Mouse (Mus musculus) lung, postnatal 0 days (tissue): ENCODE data around the gene Dclre1b. TPM values are rescaled to one million over a fixed set of nuclear protein-coding genes. Genes with fewer than 3 reads are reported as not detected.
A peak's percentile ranks its signal among the peaks of the same experiment; 100 is the strongest.
"Not testable (repeated sequence)": the region's sequence is repeated elsewhere in the genome, so short reads cannot be mapped to it uniquely, and the experiment has no call there.

ENCODE experiments used
- ATAC-seq: fragments of 200-750 bp; cut with Nextera tagmentation; 2 replicates; pipeline ENCODE4 v1.8.0; 2017; ENCODE audit warnings: moderate library complexity
- DNase-seq: peaks from one replicate; pipeline ENCODE4 v3.0.0-alpha.2; 2016; ENCODE audit warnings: low spot score
- H3K27ac ChIP-seq: fragments of 300-500 bp; sonication (generic); 2 replicates; pipeline ENCODE4 v1.5.1; 2014; ENCODE audit warnings: antibody characterized with exemption, mild to moderate bottlenecking, low read length, mixed read lengths
- H3K27me3 ChIP-seq: fragments of 300-500 bp; sonication (generic); replicated peaks from 2 replicates; pipeline ENCODE4 v1.6.1; 2014; ENCODE audit warnings: low read length, mixed read lengths; ENCODE audit not compliant: insufficient read depth
- H3K36me3 ChIP-seq: fragments of 300-500 bp; sonication (generic); 2 replicates; pipeline ENCODE4 v1.6.1; 2014; ENCODE audit warnings: low read length, mixed read lengths; ENCODE audit not compliant: insufficient read depth
- H3K4me1 ChIP-seq: fragments of 300-500 bp; sonication (generic); 2 replicates; pipeline ENCODE4 v1.6.1; 2014; ENCODE audit warnings: antibody characterized with exemption, low read depth, low read length, mixed read lengths; ENCODE audit not compliant: insufficient read depth
- H3K4me2 ChIP-seq: fragments of 300-500 bp; sonication (generic); replicated peaks from 2 replicates; pipeline ENCODE4 v1.6.1; 2014; ENCODE audit warnings: low read depth, mild to moderate bottlenecking, low read length, moderate library complexity, mixed read lengths
- H3K4me3 ChIP-seq: fragments of 300-500 bp; sonication (generic); 2 replicates; pipeline ENCODE4 v1.5.1; 2014; ENCODE audit warnings: low read depth, low read length
- H3K9ac ChIP-seq: fragments of 300-500 bp; sonication (generic); replicated peaks from 2 replicates; pipeline ENCODE4 v1.6.1; 2014; ENCODE audit warnings: low read depth, mild to moderate bottlenecking
- H3K9me3 ChIP-seq: fragments of 300-500 bp; sonication (generic); 2 replicates; pipeline ENCODE4 v1.6.1; 2016; ENCODE audit warnings: low read length, mixed read lengths
- CTCF ChIP-seq: IDR thresholded peaks from 2 replicates; pipeline ENCODE4 v1.5.1; 2016; ENCODE audit warnings: antibody characterized with exemption, mild to moderate bottlenecking
- EP300 ChIP-seq: IDR thresholded peaks from 2 replicates; pipeline ENCODE4 v1.6.1; 2016; ENCODE audit warnings: antibody characterized with exemption, mild to moderate bottlenecking, control low read depth
- WGBS: fragments of 180-500 bp; shearing (Covaris S2); extraction: QIAGEN DNeasy Blood & Tissue Kit; methylation state at CpG from one replicate; pipeline ENCODE4 v1.1.7; 2014; 5-methylcytosine and 5-hydroxymethylcytosine counted together
- polyA plus RNA-seq: library from polyadenylated mRNA; unstranded; fragments of >200 nt; fragmentation: Nextera tagmentation; extraction: Ambion mirVana; gene quantifications from 2 replicates; pipeline ENCODE4 v1.2.1, GENCODE M21; 2015

The Dclre1b gene
- polyA plus RNA-seq, 1 experiment from 2014 or later: 18.0 TPM

- DNase-seq (no peak), ATAC-seq (no peak)
- Histone ChIP-seq H3K27ac (no peak overlapping the region), H3K36me3 (no peaks in the 10 kb centered on the region), H3K4me1 (peaks cover 13% of the 10 kb centered on the region), H3K9ac (no peak overlapping the region), H3K4me2 (no peak overlapping the region), H3K27me3 (no peaks in the 10 kb centered on the region), H3K4me3 (no peak overlapping the region), H3K9me3 (no peaks in the 10 kb centered on the region)
- WGBS: 57% methylated on average over 2 of the region's 2 CpGs
- peak; percentile 16; the same call in 1 of the 2 replicates for TF ChIP-seq EP300
- TF ChIP-seq CTCF: no peak
These were observed 9.7 kb downstream of the Dclre1b start for GRCm38 (mm10) chr3:103799507-103799906.

GRCm38 (mm10) chr3:103796389-103796788 is 12.9 kb downstream of the Dclre1b start:
- TF ChIP-seq CTCF (no peak), EP300 (no peak)

GRCm38 (mm10) chr3:103792566-103792965 is 16.7 kb downstream of the Dclre1b start:
- no peak for ATAC-seq
- Histone ChIP-seq H3K27ac (no peak overlapping the region), H3K9ac (no peak overlapping the region), H3K4me3 (no peak overlapping the region), H3K27me3 (no peaks in the 10 kb centered on the region), H3K9me3 (no peaks in the 10 kb centered on the region), H3K4me1 (peaks cover 7% of the 10 kb centered on the region), H3K4me2 (no peak overlapping the region), H3K36me3 (no peaks in the 10 kb centered on the region)
- TF ChIP-seq EP300: no peak
- TF ChIP-seq CTCF: no peak
- DNase-seq: no peak
- WGBS: 67% methylated on average over 1 of the region's 1 CpGs

More at GRCm38 (mm10) chr3:103796389-103796788, 12.9 kb downstream of the Dclre1b start:
- ATAC-seq: no peak
- 56% methylated on average over 2 of the region's 2 CpGs for WGBS
- DNase-seq: no peak
- Histone ChIP-seq H3K27ac (no peak overlapping the region), H3K9me3 (no peaks in the 10 kb centered on the region), H3K4me1 (no peaks in the 10 kb centered on the region), H3K4me3 (no peak overlapping the region), H3K27me3 (no peaks in the 10 kb centered on the region), H3K4me2 (no peak overlapping the region), H3K9ac (no peak overlapping the region), H3K36me3 (no peaks in the 10 kb centered on the region)

GRCm38 (mm10) chr3:103792111-103792406 is 17.2 kb downstream of the Dclre1b start:
- H3K9ac ChIP-seq, H3K36me3 ChIP-seq, H3K4me2 ChIP-seq, H3K9me3 ChIP-seq, H3K4me3 ChIP-seq, H3K27me3 ChIP-seq, ATAC-seq, H3K27ac ChIP-seq, DNase-seq, H3K4me1 ChIP-seq: not testable (repeated sequence)
- 79% methylated on average over 5 of the region's 5 CpGs for WGBS

- Histone ChIP-seq H3K27ac (peak within 1 kb of the TSS; percentile 93), H3K27me3 (no peaks in the 10 kb centered on the region), H3K4me2 (peak within 1 kb of the TSS; percentile 75), H3K4me3 (peak within 1 kb of the TSS; percentile 96), H3K36me3 (no peaks in the 10 kb centered on the region), H3K9ac (peak within 1 kb of the TSS; percentile 93), H3K9me3 (no peaks in the 10 kb centered on the region), H3K4me1 (peaks cover 7% of the 10 kb centered on the region)
- ATAC-seq: peak; percentile 94
- peak; percentile 97 for DNase-seq
- TF ChIP-seq EP300: peak; percentile 15; the same call in 1 of the 2 replicates
- peak; percentile 28; the same call in 1 of the 2 replicates for TF ChIP-seq CTCF
- WGBS: 12% methylated on average over 43 of the region's 49 CpGs
These were observed 17.8 kb downstream of the Dclre1b start, which contains the start of gene Hipk1 for GRCm38 (mm10) chr3:103791230-103792110. TSS of gene Hipk1 (minus strand) at chr3:103791563.

- Histone ChIP-seq H3K9me3 (no peaks in the 10 kb centered on the region), H3K4me3 (peak overlapping the region; percentile 96), H3K27ac (peak overlapping the region; percentile 93), H3K4me1 (peaks cover 7% of the 10 kb centered on the region), H3K4me2 (peak overlapping the region; percentile 75), H3K36me3 (no peaks in the 10 kb centered on the region), H3K27me3 (no peaks in the 10 kb centered on the region), H3K9ac (peak overlapping the region; percentile 93)
- under 1% methylated on average over 38 of the region's 61 CpGs for WGBS
- peak; percentile 62 for ATAC-seq
- TF ChIP-seq CTCF (no peak), EP300 (no peak)
- peak; percentile 39 for DNase-seq
These were observed 18.7 kb downstream of the Dclre1b start for GRCm38 (mm10) chr3:103790346-103791145.
